ENCODE assay signal across 8 mouse cellular contexts in the genomic region with DNA sequence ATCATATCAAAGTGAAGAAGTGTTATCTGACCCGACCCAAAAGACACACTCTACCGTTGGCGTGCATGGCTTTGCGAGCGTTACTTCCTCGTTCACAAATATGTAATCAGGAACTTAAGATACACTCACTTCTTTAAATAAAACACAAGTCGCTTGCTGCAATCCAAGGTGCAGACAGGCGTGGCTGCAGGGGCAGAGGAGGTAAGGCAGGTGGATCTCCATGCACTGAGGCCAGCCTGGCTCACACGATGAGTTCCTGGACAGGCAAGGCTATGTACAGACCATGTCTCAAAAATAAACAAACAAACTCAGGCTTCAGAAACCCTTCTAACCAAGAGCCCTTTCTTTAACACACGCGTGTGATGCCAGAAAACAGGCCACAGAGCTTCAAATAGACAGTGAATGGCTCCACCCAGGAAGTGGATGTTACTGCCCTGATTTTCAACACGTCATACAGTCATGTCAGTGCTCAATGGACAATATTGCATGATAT. TPM values are rescaled to one million over a fixed set of nuclear protein-coding genes. Genes with fewer than 3 reads are reported as not detected.
A peak's percentile ranks its signal among the peaks of the same experiment; 100 is the strongest.
DNase-seq lines count a peak whose midpoint lies in the region; TF ChIP-seq lines count a peak whose summit lies in the region.

No protein-coding gene starts in this region.

- H3K27ac ChIP-seq in gastrocnemius, adult 2 months = peak overlapping the region; percentile 92
- H3K27ac ChIP-seq in macrophage = peak overlapping the region; percentile 79

- no peak for TF ChIP-seq CTCF in gastrocnemius, adult 2 months (IDR thresholded peaks at IDR 0.05)

- H3K36me3 ChIP-seq in macrophage (ENCODE audit: inconsistent target) = no peaks in the 10 kb centered on the region

- H3K79me2 ChIP-seq in macrophage (ENCODE audit: inconsistent target) = peaks cover 71% of the 10 kb centered on the region

- no peak for DNase-seq in gastrocnemius, adult 2 months
- no peak for DNase-seq in gastrocnemius, postnatal 4 days (ENCODE audit: low spot score in 2 of 2)
- peak; percentile 70 for DNase-seq in MEL-GATA-1-ER (ENCODE audit: extremely low read depth, low read depth)
- DNase-seq in induced T-regulatory cell, adult 2 months (ENCODE audit: low read depth) = peak; percentile 90
- no peak for DNase-seq in right cerebral cortex, postnatal 14 days
- DNase-seq in frontal cortex, postnatal 10 days (ENCODE audit: low spot score in 2 of 2) = no peak
- DNase-seq in retina, postnatal 1 day = no peak

- 0% methylated on average over 12 of the region's 12 CpGs for WGBS in macrophage (ENCODE audit: missing documents)

- H3K4me3 ChIP-seq in gastrocnemius, adult 2 months = peak overlapping the region; percentile 83
- peak overlapping the region; percentile 86 for H3K4me3 ChIP-seq in macrophage (ENCODE audit: inconsistent target)

- intact Hi-C loops in gastrocnemius, adult 2 months (cut with DNase I) = loop anchor here (5.0 kb wide), 1 partner anchor 46 kb away; no protein-coding TSS in a partner anchor

RNA-seq across cellular contexts. Expression of gene Rassf3, which starts 2.4 kb away (rescaled TPM):
- 10 to 100 TPM; 29.2 to 47.3 TPM for total RNA-seq in gastrocnemius, adult 2 months (2021)
- total RNA-seq in gastrocnemius, postnatal 4 days (2021) = 10 to 100 TPM; 70.0 to 78.2 TPM
- 100 to 1,000 TPM in 1 of 26 experiments, 10 to 100 TPM in 19, 1 to 10 TPM in 6; 4.9 to 154 (median 18.5) TPM for total RNA-seq in macrophage (2018; cell fraction: chromatin; rRNA removed)
- 10 to 100 TPM; 19.5 to 87.4 (median 38.1) TPM for total RNA-seq in macrophage (2018; cell fraction: cytosol; rRNA removed)
- total RNA-seq in macrophage (2018; cell fraction: nucleus; rRNA removed) = 100 to 1,000 TPM in 2 of 26 experiments, 10 to 100 TPM in 24; 14.4 to 130 (median 28.3) TPM
- polyA plus RNA-seq in macrophage (2018) = 38.9 to 52.7 TPM (median 40.3 TPM) in 3 replicates

Comparison
In these comparisons a context has a peak if more than half of its experiments do, and no peak if none do; other contexts are left out.
1. DNase-seq: peak in MEL-GATA-1-ER (single experiment) and induced T-regulatory cell, adult 2 months (single experiment); none in gastrocnemius, adult 2 months (single experiment), gastrocnemius, postnatal 4 days (0 of 2), right cerebral cortex, postnatal 14 days (single experiment), frontal cortex, postnatal 10 days (0 of 2) and retina, postnatal 1 day (single experiment).